Mouse (Mus musculus) CD4-positive, CD25-positive, alpha-beta regulatory T cell, adult 2 months (primary cell): ENCODE measurements at regions not wholly inside any gene's neighbourhood (a gene's known extent, or its start where the extent isn't known, plus 50 kb on each side); places are given as distances from the start of the nearest gene placed in this dataset.
"Not testable (repeated sequence)": the region's sequence is repeated elsewhere in the genome, so short reads cannot be mapped to it uniquely, and the experiment has no call there.

Experiments
- DNase-seq: peaks from one replicate; pipeline ENCODE4 v3.0.0-alpha.2; 2012; ENCODE audit warnings: low read depth, low spot score

DNA sequence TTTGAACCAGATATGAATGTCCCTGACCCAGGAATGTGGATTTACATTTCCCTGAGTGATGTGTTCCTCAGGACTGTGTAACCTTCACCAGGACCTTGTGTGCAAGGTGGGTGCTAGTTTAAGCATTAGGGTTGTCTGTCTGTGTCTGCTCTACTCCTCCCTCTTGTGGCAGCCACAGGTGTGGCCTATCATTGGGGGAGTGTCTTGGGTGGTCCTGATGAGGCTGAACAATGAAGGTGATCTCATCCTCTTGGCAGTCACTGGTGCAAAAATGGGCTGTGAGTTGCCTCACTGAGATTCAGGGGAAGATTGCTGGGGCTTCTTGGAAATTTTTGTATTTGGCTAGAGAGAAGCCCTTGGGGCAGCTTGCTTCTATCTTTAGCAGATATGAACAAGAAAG, 179.4 kb upstream of the Ube2e1 start:
- peak; percentile 19 for DNase-seq

DNA sequence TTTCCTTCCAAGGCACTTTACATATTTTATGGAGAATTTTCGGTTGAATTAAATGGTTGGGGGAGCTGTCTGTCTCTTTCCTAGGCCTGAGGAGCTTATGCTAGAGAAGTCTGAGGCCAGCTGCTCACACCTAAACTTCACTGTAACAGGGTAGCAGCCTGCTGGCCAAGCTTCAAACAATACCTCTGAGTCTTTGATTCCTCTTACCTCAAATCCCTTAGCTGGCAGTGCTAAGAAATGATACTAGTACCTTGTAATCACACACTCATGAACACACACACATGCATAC, 176.6 kb upstream of the Ube2e1 start:
- no peak for DNase-seq

DNA sequence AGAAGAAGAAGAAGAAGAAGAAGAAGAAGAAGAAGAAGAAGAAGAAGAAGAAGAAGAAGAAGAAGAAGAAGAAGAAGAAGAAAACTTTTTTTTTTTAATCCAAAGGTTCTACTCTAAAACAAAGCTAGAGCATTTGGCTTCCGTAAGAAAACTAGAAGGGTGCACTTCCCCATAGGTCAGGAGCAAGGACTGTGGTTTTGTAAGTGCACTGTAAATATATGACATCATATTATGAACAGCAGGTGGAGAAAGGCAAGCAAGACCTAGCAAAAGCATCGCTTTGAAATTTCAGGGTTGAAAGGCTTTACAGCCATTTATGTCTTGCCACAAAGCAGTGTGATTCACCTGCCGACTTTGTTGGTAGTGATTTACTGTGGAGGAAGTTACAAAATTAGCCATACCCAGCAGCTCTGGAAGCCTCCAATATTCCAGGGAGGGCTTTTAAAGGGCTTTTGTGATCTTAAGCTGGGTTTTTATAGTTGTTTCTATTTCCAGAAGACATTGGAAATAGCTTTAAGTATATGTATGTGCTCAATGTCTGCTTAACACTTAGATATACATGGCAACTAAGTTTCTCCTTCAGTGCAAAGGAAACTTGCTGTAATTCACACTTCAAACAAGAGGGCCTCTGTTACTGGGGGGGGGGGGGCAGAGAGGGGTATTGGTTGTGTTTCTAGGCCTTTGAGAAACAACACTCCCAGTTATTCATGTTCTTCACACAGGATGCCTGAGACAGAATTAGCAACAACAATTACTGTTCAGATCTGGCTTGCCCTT, 176.1 kb upstream of the Ube2e1 start:
- no peak for DNase-seq

DNA sequence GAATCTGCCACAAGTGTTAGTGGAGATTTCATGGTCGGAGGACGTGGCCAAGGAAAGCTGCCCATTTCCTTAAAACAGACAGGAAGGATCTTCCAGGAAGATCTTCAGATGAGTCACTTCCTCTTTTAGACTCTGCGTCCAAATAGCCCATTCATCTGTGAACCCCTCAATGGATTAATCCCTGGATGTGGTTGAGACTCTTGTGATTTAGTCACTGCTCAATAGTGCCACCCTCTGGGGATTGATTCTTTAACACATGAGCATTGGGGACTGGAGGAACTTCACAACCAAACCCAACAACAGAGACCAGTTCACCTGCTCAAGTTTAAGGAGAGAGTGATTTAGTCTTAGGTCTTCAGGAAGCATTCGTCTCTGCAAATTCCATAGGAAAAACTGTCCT, 174.5 kb upstream of the Ube2e1 start:
- peak; percentile 47 for DNase-seq

DNA sequence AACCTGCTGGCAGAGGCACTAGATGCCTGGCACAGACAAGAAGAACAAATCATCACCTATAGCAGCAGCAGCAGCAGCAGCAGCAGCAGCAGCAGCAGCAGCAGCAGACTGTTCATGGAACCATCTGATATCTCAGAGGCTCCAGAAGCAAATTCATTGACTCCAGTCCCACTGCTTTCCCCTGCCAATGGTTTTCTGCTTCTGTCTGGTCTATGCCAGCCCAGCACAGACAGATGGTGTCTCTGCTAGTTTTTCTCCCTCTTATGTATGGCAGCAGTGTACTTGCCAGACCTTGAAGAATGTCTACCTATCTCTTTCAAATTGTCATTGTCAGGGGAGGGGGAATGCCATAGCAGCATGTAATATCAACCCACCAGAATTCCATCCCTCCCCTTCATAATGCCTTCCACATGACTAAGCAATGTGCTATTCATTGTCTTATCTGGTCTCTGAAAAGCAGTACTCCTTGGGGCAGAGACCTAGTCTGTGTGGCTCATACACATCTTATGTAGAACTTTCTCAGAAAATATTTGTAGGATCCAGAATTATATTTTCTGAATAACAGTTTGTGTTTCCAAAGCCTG, 168.7 kb upstream of the Ube2e1 start:
- no peak for DNase-seq

DNA sequence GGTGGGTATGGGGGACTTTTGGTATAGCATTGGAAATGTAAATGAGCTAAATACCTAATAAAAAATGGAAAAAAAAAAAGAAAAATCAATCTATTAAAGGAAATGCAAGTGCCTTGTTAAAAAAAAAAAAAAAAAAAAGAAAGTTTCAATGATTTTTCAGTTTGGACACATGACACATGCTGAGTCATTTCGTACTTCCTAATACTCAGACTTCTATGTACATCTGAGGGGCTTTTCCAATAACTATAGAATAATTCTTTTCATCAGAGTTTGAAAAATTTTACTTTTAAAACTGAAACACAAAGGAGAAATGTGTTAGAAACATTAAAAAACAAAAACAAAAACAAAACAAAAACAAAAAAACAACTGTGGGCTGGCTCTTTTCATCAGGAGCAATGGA, 162.4 kb upstream of the Ube2e1 start:
- no peak for DNase-seq

DNA sequence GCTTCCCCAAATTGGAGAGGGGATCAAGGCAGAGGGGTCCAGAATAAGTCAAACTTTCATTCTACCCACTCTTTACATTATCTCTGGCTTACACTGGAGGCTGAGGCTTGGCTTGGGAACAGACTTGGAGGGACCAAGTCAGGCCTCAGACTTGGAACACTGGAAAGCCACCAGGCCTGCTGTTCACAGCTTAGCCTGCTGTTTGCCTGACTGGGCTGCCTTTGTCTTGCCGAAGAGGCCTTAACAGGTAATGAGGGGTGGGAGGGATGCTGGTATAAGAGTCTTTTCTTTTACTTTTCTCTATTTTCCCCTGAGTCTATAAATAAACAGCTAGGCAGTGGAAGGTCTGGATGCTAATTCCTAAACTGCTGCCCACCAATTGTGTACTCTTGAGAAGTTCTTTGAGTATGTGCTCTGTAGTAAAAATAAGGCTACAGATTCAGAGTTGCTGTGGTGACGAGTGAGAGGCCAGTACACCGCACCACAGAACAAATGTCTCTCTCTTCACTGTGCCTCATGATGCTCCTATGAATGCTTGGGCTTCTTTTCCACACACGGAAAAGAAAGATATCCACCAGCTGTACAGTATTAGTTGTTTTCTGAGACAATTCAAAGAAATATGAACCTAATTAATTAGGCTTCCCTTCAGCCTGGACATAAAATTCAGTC, 154.6 kb upstream of the Ube2e1 start:
- DNase-seq = no peak

DNA sequence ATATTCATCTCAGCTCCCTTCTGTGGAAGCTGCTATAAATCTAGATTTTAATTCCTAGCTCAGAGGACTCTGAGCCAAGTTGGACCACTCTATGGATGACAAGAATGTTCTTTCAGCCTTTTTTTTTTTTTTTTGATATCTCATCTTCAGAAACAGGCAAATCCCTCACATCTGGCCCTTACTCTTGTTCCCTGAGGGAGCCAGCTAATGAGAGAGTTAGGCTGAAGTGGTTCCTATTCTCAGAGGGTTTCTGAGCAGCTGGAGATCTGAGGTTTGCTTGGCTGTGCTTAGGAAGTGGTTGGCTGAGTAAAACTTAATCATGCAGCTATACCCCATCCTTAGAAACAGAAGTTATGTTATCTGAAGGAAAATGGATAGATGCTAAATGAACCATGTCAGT, 153.9 kb upstream of the Ube2e1 start:
- no peak for DNase-seq

DNA sequence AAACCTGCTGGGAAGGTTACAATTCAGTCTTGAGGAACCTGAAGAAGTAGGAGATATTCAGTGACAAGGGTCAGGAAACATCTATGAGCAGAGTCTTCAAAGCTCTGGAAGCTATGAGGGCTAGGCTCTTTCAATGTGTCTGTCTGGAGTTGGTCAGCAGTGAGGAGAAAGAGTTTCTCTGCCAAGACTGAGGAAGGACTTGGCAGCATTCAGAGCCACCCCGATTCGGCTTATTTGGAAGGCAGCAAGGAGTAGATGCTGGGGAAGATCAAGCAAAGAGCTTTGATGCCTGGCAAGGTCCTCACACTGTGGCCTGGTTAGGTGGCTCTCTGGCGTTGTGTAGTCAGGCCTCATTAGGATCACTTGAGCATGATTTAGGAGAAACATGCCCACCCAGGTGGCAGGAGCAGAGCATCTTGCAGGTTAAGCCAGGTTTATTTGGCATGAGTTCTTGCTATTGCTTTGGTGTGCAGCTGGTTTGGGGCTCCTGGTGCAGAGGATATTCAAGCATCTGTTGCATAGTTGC, 145.2 kb upstream of the Ube2e1 start:
- DNase-seq = no peak

DNA sequence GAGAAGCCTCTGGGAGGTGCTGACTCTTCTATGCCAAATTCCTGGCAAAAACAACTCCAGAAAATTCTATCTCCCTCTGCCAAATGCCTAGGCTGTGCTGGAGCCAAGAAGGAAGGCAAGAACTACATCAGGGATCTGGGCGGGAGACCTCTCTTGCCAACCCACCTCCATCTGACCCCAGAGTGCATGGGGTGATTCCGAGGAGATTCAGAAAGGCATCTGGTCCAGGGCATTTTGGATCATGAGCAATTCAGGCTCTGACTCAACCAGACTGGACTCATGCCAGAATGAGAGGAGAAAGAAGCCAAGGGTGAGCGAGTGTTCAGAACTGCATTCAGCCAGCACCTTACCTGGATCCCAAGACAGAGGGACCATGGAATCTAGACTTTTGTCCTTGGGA, 137.0 kb upstream of the Ube2e1 start:
- no peak for DNase-seq

DNA sequence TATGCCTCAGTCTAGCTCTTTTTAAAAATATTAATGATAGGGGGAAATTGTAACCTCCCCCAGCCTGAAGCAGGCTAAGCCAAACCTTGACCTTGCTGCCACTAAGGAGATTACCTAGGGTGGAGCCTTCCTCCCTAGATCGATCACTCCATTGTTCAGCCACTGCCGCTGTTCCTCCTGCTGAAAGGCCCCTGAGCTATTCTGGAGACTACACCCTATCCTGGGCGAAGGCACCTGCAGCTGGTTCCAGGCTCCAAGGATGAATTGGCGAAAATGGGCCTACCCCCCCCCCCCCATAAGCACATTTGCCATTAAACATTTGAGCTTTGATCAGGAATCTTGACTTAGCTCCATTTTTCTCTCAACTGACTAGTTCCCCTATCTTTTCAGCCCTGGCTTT, 135.2 kb upstream of the Ube2e1 start:
- DNase-seq = not testable (repeated sequence)

DNA sequence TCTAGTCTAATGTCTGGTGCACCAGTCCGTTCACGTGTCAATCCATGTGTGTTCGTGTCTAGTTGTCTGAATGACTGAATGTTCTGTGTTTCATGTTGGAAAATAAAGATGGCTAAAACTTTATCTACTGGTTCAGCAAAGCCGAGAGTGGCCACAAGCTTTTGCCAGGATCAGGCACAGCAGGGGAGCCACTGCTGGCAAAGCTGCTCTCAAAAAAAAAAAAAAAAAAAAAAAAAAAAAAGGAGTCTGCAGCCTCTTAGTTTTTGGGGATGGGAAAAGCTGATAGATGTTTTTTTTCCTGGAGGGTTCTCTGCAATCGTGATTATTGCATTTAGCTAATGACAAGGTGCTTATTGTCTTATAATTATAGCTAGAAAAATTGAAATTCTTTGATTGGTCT, 132.5 kb upstream of the Ube2e1 start:
- DNase-seq = not testable (repeated sequence)

DNA sequence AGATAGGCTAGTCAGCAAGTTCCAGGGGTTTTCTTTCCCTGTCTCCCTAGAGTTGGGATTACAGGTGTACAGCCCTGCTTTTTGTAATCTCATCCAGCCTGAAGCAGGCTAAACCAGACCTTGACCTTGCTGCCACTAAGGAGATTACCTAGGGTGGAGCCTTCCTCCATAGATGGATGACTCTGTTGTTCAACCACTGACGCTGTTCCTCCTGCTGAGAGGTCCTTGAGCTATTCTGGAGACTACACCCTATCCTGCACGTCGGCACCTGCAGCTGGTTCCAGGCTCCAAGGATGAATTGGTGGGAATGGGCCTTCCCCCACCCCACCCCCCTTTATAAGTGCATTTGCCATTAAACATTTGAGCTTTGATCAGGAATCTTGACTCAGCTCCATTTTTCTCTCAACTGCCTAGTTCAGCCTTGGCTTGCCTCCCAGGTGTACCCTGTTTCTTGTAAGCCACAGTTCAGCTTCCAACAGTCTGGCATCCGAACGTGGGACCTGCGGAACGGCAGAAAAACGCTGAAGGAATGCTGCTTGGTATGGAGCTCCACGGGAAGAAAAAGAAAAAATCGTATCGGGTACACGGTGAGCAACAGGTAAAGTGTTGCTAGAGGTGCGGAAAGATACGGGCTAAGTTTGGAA, 131.7 kb upstream of the Ube2e1 start:
- DNase-seq = no peak

DNA sequence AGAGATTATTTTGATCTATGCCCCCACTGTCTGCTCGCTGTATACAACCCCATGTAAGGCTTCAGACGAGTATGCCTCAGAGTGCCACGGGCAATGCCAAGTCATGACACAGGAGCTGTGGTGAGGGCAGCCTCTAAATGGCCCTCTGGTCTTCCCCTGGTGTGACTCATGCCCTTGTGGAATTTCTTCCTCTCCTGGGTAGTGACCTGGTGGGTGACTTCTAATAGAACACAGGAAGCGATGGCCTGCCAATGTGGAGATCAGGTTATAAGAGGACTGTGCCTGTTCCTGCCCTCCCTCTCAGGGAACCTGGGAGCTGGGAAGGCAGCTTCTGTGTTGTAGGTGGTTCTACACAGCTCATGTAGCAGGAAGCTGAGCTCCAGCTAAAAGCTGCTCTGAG, 130.7 kb upstream of the Ube2e1 start:
- DNase-seq = no peak

DNA sequence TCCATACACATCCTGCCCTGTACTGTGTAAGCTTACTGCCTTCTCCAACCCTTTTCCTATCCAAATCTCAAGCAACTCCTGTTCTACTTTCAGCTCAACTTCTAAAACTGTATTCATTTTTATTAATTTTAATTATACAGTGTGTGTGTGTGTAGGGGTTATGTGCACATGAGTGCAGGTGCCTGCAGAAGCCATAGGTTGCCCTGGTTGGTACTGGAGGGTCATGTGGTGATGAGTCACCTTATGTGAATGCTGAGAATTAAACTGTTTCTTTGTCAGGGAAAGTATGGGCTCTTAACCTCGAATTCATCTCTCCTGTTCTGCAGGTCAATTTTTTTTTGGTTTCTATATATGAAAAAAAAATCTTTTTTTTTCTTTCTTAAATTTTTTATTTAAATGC, 117.0 kb upstream of the Ube2e1 start:
- no peak for DNase-seq

DNA sequence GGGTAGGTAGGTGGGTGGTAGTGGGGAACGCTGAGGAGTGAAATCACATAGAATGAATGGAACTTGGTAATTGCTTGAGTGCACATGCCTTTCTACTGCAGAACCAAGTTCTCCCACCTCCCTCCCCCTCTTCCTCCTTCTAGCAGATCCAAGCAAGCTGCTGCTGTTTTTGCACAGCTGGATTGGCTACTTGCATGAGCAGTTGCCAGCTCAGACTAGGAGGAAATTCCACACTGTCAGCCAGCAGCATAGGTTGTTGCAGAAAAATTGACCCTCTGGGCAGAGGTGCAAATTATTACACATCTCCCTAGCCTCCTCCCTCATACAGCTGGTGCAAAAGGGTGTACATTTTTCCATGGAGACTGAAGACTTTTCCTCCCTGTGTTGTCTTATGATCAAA, 112.8 kb upstream of the Ube2e1 start:
- DNase-seq = no peak

DNA sequence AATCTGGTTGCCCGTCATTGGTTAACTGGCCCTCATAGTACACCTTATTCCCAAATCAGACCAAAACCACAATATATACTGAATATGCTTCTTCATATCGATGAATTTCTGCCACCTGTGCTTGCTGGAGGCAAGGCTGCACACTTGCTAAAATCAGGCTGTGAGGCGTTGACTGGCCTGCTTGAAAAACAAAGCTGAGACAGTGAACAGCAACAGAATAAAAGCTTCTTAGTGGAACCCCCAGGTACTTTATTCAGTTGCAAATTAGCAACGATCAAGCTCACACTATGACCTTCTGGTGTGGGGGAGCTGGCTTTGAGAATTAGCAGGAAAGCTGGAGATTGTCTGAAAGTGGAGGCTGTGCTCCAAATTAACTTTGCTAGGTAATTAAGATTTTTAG, 97.3 kb upstream of the Ube2e1 start:
- not testable (repeated sequence) for DNase-seq

DNA sequence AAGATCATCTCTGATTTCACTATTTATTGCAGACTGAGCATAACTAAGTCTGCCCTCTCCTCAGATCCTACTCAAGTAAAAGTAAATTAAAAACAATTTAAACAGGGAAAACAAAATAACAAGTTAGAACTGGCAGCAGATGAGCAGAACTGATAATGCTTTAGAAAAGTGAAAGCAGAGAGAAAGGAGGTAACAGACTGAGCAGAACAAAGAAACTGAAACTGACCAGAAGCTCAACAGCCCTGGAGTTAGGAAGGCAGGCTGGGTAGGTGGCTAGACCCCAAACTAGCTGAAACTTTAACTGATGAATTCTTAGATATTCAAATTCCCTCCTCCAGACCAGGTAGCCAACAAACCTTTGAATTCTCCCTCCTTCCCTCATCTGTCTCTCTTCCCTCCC, 94.2 kb upstream of the Ube2e1 start:
- DNase-seq = peak; percentile 21

DNA sequence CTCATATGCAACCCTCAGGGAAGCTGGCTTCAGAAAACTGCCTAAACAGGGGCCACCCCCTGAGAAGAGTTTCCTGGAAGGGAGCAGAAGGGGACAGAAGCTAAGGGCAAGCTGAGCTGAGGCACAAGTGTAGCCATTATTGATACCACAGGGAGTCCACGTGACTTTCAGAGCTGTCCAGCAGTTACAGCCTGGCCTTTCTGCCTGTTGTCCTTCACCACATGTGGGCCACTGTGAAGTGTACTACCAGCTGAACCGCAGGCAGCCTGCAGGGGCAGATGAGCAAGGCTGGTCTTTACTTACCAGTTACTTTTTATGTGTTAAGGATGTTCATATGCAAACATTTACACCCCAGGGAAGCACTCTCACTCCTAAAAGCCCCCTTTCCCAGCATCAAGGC, 85.2 kb upstream of the Ube2e1 start:
- no peak for DNase-seq

DNA sequence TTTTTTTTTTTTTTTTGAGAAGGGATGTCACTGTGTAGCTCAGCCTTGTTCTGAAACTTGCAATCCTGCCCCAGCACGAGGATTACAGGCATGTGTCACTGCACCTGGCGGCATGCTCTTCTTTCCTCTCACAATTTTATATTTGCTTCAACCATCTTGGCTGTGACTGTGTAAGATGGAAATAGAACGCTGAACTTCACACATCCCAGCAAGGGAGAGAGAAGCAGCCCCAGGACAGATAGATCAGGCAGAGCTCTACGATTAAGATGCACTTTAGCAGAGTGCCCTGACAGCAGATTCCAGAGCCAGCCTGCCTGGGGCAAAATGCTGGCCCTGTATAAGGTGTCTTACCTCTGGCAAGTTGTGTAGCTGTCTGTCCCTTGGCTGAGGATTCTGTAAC, 84.7 kb upstream of the Ube2e1 start:
- no peak for DNase-seq

DNA sequence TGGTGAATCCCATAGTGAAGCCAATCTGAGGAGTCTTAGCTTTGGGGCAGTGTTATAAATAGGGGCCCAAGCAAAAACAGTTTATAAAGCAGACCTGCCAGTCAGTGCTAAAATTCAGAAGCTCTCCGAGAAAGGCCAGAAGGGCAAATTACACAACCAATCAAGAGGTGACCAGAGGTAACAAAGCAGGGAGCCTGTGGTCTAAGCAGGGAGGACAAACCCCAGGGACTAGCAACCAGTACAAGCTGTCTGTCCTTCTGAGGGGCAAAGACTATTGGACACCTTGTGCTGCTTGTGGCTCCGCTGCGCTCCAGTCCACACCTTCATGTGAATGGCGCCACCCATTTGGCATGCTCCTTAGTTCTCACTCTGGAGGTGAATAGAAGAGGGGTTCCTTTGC, 67.3 kb upstream of the Ube2e1 start:
- no peak for DNase-seq

DNA sequence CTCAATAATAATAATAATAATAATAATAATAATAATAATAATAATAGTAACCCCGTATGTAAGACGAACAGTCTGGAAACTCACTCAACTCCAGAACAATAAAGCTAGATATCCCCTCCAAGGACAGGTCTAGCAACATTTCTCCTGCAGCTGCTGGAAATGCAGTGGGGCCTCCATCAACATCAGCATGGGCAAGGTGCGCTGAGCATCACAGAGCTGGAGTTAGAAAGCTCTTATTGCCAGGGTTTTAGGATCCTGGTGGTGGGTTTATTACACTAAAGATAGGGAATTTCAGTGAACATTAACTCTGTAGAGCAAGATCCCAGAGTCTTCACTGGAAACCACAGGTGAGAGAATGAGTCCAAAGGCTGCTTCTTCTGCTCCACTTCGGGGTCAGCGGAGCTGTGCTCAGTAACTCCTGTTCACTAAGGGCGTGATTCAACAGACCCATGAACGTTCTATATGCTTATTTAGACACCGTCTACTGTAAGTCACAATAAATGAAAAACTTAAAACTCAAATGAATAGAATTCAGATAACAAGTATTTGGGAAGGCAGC, 64.6 kb upstream of the Ube2e1 start:
- no peak for DNase-seq
